Mouse (Mus musculus) layer of hippocampus, adult 8-10 months (tissue): ENCODE data around the gene Fgf14. TPM values are rescaled to one million over a fixed set of nuclear protein-coding genes. Genes with fewer than 3 reads are reported as not detected.
"Not testable (repeated sequence)": the region's sequence is repeated elsewhere in the genome, so short reads cannot be mapped to it uniquely, and the experiment has no call there.

ENCODE experiments used
- DNase-seq, 2 experiments: peaks; one replicate each; pipeline ENCODE4 v3.0.0; 2022; ENCODE audit warnings: low spot score in 2 of 2
- total RNA-seq, 4 experiments: library from RNA; stranded (reverse); gene quantifications; 2 replicates each; pipeline ENCODE4 v1.2.4; 2022

Fgf14 gene
- total RNA-seq, 4 experiments from 2014 or later = 34.3 to 40.2 (median 36.7) TPM

GRCm38 (mm10) chr14:124195331-124195730 is 481.6 kb downstream of the Fgf14 start:
- DNase-seq = no peak

DNA sequence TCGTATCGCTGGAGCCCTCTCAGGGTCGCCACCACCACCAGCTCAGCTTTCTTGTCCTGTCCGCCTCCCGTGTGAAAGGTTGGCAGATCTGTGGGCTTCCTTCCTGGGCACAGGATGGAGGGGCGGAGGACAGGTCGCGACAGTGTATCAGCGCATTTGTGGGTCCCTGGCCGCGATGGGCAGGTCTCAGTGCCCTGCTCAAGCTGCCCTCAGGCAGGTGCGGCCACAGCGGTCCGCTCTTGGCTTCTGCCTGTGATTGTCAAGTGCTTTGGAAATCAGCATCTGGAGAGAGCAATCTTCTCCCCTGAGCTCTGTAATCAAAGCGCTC is 484.1 kb downstream of the Fgf14 start:
- DNase-seq = no peak

DNA sequence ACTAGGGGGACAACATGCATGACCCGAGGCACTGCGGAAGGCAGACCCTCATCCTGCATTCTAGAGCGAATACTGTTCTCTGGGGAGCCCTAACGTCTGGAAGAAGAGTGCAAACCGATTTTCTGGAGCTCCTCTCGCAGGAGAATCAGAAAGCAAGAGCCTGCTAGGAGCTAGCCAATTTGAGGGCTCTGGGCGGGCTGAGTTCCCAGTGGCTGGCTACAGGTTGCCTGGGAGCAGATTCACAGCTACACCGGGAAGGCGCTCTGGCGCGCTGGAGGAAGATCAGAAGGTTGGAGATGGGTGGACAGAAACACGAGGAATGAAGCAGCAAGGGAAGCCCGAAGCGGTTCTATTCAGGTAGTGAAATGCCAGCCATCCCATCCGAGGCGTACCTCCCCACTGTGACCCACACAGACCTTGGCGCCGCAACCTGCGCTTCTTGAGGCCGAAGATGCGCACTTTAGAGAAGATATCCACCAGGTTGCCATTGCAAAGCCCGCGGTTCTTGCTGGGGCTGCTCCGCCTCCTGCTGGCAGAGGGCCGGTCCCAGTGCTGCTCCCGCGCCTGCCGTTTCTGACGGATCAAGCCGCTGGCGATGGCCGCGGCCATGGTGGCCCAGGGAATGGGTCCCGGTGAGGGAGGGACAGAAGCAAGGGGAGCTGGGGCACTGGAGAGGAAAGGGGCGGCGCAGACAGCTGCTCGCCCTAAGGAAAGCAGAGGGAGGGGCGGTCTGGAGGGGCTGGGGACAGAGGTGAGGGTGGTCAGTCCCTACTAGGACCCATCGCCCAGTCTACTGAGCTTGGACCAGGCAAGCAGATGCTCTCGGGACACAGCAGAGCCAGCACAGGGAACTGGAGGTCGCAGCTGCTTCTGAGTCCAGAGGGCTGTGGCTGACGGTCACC is 484.8 kb downstream of the Fgf14 start:
- DNase-seq = peak; percentile 27 to 47

GRCm38 (mm10) chr14:124180265-124180664 is 496.7 kb downstream of the Fgf14 start:
- no peak for DNase-seq

- no peak for DNase-seq
Measured at GRCm38 (mm10) chr14:124174111-124174510, 502.8 kb downstream of the Fgf14 start.

- no peak for DNase-seq
Measured at GRCm38 (mm10) chr14:124163618-124164185, 513.2 kb downstream of the Fgf14 start.

- DNase-seq = no peak
Measured at GRCm38 (mm10) chr14:124147378-124147777, 529.5 kb downstream of the Fgf14 start.

GRCm38 (mm10) chr14:124107205-124107873 is 569.6 kb downstream of the Fgf14 start:
- DNase-seq = no peak

GRCm38 (mm10) chr14:124083126-124083525 is 593.8 kb downstream of the Fgf14 start:
- DNase-seq = no peak

- no peak for DNase-seq
Measured at GRCm38 (mm10) chr14:124044016-124044415, 632.9 kb downstream of the Fgf14 start.

- DNase-seq = no peak
Measured at GRCm38 (mm10) chr14:124040651-124041050, 636.3 kb downstream of the Fgf14 start.

GRCm38 (mm10) chr14:124037434-124037833 is 639.5 kb downstream of the Fgf14 start:
- no peak for DNase-seq

DNA sequence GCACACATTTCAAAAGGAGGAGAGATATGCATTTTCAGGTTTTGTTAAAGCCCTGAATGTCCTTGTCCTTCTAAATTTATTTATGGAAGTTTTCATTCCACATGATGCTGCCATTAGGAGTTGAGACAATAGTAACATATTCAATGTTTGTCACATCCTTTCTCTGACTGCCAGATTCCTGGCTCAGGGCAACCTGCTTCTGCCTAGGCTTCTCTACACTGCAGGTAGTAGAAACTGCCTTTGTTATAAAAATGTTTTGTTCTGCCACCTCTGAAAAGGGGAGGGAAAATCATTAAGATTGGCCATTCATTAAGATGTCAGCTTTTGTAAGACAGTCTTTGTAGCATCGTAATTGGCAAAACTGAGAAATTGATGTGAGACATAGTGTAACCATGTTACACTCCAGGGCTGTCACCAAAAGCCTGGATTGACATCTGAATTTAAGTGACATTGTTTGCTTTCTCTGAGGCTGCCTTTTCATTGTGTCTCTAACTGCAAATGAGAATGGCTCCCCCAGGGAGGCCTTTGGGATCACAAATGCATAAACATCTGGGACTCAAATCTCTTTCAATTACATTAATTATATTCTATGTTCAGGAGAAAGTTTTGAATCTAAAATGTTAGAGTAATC is 640.2 kb downstream of the Fgf14 start:
- no peak for DNase-seq

- DNase-seq = not testable (repeated sequence)
Measured at GRCm38 (mm10) chr14:124033302-124033701, 643.6 kb downstream of the Fgf14 start.

- DNase-seq = no peak
Measured at GRCm38 (mm10) chr14:124027886-124028670, 648.8 kb downstream of the Fgf14 start.

- DNase-seq = no peak
Measured at GRCm38 (mm10) chr14:123990591-123991195, 686.2 kb downstream of the Fgf14 start.

- DNase-seq = no peak
Measured at GRCm38 (mm10) chr14:123967996-123968395, 708.9 kb downstream of the Fgf14 start.

- no peak for DNase-seq
Measured at GRCm38 (mm10) chr14:123966531-123966930, 710.4 kb downstream of the Fgf14 start.
